Mouse (Mus musculus): ENCODE measurements around the gene Gp9.

Gene Gp9

DNA sequence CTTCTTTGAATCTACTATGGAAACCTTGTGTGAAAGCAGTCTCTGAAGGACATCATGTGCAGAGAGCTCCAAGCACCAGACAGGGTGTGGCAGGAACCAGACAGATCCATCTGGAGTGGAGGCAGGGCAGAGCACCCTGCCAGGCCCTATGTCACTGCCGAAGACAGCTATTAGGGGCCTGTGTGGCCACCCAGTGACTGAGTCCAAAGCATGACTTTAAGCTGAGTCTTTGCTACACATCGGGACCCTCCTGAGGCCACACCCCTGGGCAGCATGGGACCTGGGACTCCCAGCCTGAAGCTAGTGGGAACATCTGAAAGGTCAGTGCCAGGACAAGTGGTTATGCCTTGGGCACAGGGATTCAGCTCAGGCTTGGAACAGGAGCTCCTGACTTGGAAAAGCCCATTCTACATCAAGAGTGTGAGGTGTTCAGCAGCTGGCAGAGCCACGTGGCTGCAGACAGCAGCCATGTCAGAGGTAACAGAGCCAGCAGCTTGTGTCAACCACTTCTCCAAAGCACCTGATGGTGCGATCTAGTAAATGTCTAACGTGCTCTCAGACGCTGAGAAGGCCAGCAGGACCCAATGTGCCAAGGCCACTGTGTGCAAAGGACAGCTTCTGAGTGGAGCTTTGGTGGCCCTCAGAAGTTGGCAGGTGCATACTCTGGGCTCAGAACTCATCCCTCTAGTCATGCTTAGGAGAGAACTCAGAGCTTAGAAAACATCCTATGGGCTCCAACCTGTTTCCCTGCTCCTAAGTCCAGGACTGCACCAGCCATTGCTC lies 9.4 kb downstream of the Gp9 start:
- DNase-seq (ENCODE audit: low spot score in 2 of 2), result no peak

DNA sequence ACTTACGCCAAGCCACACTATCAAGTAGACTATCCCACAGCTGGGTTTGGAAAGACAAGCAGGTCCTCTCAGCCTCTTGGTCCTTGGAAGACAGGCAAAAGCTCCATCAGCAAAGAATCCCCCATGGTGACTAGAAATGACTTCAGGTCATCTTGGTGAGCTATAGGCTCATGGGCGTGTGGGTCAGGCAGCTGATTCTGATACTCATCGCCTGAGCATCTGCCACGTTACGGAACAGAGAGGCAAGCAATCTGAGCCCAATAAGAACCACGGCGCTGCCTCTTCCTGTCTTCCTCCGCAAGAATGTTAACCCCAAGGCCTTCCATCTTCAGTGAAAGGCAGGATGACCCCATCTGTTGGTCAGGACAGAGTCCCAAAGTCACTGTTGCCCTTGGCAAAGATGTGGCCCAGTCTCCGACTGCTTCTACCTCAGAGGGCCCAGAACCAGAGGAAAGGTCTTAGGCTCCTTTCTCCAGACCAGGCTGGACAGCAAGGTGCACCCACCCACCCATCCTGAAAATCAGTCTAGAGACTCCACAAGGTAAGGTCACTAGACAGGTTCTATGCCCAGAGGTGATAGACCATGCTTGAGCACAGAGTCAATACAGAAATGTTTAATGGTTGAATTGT lies 10.5 kb downstream of the Gp9 start:
- DNase-seq (ENCODE audit: low spot score in 2 of 2), result no peak

DNA sequence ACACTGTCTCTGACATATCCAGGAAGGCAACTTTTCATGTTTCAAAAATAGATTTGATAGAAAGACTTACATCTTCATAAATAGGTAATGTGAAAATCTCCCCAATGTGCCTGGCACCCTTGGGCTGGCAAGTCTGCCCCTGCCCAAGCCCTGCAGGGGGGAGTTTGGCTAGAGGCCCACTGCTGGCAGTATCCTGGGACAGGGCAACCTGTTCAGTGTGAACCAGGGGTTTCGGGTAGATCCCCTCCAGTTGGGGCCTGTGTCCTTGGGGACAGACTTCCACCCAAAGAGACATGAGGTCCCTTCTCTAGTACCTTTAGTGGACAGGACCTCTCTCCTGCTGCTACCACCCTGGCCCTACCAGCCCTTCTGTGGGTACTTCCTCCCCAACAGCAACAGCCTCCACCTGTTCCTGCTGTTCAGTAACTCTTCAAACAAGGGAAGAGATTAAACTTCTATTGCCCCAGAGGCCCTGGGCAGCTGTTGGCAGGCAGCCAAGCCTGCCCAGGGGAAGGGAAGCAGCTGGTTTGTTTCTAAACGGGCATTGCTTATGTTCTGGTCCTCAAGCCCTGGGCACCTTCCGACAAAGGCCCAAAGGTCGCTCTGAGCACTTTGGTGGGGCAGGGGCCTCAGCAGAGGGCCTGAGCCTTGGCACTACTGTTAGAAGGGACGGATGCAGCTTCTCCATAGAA lies 11.2 kb downstream of the Gp9 start:
- no peak for DNase-seq (ENCODE audit: low spot score in 2 of 2)

DNA sequence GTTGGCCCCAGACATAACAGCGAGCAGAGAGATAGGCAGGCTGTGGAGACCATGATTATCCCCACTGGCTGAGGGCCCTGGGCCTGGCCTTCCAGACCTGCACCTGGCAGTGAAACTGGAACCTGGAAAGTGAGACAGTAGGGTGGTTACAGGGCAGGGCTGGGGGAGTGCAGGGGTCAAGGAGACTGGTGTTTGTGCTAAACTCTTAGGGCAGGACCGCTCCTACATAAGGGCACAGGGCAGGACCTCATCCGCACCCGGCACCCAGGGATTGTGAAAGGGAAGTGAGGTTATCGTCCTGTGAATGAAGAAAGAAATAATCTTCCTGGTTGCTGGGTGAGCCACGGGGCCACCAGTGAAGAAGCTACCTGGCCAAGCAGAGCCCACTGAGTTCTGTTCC lies 11.9 kb downstream of the Gp9 start:
- DNase-seq (ENCODE audit: low spot score in 2 of 2), result no peak

DNA sequence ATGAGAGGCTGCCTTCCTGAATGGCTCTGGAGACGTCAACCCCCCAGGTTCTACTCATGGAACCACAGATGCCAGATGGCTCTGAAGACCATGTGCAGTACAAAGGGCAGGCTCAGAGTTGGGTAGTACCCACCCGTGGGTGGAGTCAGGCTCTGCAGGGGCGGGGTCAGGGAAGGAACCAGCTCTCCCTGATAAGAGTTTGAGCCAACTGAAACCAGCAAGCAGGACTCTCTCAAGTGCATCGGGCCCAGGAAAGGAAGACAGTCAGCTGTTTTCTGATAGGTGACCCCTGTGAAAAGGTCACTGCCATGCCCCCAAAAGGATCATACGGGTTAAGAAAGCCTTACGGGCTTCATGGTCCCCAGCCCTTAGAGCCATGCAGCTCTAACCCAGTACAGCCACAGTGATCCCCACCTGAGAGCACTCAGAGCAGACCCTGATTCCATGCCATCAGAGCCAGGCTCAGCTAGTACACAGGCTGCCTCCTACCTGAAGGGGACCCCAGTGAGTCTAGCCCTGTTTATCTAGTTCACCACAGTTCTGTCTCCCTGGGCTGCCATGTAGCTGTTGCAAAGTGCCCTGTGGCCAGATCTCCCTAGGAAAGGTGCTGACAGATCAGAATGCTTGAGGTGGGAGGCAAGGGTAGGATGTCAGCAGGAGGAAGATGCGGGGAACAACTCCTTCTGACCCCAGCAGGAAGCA lies 13.1 kb downstream of the Gp9 start:
- no peak for DNase-seq (ENCODE audit: low spot score in 2 of 2)

DNA sequence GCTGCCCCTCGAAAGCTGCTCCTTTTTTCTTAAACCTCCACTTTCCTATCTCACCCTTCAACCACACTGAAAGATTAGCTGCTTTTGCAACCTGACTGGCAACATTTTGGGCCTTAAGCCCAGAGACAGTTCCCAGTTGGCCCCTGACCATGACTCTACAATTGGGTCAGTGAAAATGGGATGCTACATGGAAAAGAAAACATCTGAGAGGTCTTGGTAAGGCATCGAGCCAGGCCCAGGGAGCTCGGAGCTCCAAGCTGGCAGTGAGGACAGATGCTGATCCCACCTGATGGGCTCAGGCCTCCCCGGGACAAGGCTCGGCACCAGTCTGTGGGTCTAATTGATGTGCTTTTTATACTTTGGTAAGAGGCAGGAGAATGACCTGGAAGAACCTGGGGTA lies 14.0 kb downstream of the Gp9 start:
- no peak for DNase-seq (ENCODE audit: low spot score in 2 of 2)

DNA sequence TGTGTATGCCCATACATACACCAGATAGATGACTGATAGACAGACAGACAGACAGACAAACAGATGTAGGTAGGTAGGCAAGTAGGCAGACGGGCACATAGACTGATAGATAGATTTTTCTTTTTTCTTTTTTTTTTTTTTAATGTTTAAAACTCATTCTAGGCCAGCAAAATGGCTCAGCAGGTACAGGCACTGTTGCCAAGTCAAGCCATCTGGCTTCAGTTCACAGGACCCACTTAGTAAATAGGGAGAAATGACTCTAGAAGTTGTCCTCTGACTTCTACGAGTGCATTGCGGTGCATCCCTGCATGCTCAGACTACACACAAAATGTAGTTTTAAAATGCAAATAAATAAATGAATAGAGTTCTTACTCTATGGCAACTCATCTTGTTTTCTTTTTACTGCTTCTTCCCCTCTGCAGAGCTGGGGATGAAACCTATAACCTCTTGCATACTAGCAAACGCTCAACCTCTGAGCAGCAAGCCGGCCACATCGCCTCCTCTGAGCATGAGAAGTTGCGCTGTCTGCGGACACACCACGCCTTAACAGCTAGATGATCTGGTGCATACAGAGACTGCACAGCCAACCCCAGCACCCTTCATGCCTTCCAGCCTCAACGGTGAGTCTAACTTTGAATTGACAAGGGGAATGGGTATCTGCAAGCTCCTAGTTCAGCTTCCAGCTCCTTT lies 16.1 kb downstream of the Gp9 start:
- no peak for DNase-seq (ENCODE audit: low spot score in 2 of 2)

DNA sequence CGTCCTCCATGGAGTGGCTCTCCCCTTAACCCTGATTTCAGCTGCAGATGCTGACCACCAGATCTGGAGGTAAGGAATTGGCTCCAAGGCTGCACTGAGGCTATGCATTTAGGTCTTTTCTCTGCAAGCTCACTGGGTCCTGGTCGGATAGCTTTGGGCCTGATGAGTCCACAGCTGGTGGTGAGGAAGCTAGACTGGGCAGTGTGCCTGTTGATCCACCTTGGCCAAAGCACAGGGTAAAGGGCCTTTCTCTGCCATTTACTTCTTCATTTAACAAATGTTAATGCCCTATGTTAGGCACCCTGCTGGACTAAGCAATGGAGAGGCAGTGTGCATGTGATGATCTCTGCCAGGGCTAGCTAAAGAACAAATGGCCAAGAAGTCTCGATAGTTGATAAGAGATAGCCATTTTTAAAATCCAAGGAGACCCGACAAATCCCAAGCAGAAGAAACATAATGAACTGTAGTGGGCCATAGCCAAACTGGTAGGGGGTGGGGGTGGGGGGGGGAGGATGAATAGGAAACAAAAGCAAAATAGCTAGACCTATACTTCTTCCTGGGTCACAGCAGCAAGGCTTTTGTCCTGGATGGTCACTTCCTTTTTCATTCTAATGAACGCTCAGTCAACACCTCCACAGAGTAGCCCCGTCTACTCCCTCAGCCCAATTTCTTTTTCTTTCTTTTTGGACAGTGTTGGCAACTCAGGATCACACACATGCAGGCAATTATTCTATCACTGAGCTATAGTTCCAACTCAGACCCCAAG lies 17.7 kb downstream of the Gp9 start:
- no peak for DNase-seq (ENCODE audit: low spot score in 2 of 2)

DNA sequence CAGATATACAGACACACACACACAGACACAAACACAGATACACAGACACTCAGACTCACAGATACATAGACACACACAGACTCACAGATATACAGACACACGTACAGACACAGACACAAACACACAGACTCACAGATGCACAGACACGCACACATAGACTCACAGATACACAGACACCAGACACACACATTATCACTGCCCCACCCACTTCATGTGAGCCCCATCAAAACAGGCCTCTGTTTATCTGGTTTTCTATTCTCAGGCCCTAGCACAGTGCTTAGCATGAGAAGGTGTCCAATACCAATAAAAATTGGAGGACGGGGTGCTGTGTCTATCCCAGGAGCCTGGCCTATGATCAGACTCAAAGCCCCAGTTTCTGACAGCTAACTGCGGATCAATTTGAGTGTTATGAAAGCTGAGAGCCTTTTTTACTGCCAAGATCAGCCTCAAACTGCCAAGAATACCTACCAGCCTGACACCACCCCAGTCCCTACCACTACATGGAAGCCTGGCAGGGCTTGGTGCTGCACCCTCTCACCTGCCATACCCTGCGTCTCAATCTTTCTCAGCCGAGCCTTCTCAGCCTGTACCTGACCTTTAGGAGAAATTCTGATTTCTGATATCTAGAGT lies 18.5 kb downstream of the Gp9 start:
- no peak for DNase-seq (ENCODE audit: low spot score in 2 of 2)

DNA sequence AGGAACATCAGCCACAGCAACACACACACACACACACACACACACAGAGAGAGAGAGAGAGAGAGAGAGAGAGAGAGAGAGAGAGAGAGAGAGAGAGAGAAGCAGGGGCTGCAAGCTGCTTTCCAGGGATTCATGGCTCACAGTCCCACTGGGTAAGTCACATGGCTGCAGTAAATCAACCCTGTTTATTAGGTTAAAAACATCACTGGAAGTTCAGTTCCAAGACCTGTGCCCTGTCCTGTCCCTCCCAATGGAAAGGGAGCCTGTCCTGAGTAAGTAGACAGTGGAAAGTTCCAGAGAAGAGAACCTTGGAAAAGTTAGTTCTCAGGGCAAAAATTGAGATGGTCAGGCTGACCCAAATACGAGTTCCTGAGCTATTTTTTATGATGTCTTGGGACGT lies 19.4 kb downstream of the Gp9 start:
- no peak for DNase-seq (ENCODE audit: low spot score in 2 of 2)

DNA sequence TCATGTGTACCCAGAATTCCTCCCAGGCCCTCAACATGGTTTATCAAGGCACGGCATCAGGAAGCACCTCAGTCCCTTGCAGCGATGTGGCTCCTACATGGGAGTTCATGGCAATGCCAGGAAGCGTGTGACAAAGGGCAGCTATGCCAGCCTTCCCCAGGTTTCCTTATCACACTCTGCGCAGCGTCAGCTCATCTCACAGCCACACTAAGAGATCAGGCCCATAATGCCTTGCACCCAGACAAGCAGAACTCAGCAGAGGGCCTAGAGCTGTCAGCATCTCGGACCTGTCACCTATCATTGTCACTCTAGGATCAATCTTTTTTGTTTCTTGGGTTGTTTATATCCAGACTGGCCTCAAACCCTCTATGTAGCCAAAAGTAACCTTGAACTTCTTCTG lies 21.7 kb downstream of the Gp9 start:
- no peak for DNase-seq (ENCODE audit: low spot score in 2 of 2)

DNA sequence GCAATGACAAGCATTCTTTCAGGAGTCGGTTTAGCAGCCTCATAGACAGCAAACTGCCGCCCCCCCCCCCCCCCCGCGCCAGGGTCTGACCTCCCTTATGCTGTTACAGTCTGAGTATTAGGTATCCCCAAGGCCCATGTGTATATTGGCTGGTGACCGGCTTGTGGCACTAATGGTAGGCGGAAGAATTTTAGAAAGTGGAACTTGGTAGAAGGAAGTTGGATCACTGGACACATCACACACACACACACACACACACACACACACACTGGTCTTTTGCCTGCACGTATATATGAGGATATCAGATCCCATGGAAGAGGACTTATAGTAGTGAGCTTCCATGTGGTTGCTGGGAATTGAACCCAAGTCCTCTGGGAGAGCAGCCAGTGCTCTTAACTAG lies 24.6 kb downstream of the Gp9 start:
- DNase-seq (ENCODE audit: low spot score in 2 of 2), result no peak

DNA sequence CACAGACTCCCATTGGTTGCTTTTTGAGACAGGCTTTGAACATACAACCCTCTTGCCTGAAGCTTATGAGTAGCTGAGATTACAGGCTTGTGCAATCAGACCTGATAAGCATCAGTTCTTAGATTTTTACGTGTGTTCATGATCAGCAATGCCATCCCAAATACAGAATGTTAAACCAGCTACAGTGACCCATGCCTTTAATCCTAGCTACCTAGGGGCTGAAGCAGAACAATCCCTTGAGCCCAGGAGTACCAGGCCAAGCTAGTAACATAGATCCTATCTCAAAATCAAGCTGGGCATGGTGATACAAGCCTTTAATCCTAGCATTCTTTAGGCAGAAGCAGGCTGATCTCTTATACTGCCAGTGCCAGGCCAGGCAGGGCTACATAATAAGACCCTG lies 26.2 kb downstream of the Gp9 start:
- DNase-seq (ENCODE audit: low spot score in 2 of 2), result no peak

DNA sequence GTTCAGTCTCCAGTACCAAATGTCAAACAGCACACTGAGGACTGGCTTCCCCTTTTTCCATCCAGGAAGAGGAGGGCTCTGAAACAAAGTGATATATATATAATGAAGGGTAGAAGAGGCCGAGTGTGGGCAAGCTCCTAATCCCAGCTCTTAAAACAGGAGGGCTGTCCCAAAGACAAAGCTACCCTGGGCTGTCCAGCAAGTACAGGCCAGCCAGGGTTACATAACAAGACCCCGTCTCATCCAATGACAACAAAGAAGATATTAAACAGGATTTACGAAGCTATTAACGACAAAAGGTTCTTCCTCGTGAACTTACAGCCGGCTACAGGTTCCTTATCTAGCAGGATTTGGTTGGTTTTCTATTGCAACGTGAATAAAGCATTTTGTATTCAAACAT lies 27.0 kb downstream of the Gp9 start:
- DNase-seq (ENCODE audit: low spot score in 2 of 2), result no peak

DNA sequence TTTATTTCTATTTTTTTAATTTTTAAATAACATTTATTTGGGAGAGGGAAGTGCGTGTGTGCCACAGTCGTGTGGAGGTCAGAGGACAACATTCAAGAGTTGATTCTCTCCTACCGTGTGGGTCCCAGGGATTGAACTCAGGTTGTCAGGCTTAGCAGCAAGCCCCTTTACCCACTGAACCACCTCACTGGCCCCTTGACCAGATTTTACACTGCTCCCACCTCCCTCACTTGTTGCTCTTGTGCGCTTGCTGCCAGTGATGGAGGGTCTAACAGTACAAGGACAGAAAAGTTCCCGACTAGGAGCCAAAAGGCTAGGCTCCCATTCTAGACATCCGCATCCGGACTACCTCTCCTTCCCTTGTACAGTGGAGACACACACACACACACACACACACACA lies 27.6 kb downstream of the Gp9 start:
- no peak for DNase-seq (ENCODE audit: low spot score in 2 of 2)

DNA sequence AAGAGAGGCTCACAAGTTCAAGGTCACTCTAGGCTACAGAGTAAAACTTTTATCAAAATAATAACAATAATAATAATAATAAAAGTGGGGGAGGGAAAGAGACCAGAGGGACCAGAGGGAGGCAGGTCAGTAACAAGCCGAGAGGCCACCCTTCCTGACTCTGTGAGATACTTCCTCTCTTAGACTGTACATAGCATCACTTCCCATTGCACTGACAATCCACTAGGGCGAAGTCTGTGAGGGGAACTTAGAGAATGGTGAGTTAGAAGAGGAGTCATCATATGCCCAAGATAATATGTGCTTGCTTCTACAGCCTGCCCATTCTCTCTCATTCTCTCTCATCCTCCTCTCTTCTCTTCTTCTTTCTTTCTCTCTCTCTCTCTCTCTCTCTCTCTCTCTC lies 28.2 kb downstream of the Gp9 start:
- DNase-seq (ENCODE audit: low spot score in 2 of 2), result no peak

DNA sequence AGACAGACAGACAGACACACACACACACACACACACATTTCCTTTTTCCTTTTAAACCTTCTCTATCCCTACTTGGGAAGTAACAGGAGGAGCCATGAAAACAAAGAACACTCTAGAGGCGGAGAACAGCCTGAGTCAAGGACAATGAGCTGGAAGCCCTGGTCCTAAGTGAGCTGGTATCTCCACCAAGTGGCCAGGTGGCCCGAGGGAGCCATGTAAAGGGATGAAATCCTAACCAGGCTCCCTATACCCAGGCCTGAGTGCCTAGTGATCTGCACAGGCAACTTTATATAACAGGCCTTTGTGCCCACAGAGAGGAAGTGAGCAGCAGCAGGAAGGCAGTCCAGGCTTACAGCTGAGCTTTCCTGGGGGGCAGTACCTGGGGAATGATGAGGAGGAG lies 29.0 kb downstream of the Gp9 start:
- DNase-seq (ENCODE audit: low spot score in 2 of 2), result no peak

DNA sequence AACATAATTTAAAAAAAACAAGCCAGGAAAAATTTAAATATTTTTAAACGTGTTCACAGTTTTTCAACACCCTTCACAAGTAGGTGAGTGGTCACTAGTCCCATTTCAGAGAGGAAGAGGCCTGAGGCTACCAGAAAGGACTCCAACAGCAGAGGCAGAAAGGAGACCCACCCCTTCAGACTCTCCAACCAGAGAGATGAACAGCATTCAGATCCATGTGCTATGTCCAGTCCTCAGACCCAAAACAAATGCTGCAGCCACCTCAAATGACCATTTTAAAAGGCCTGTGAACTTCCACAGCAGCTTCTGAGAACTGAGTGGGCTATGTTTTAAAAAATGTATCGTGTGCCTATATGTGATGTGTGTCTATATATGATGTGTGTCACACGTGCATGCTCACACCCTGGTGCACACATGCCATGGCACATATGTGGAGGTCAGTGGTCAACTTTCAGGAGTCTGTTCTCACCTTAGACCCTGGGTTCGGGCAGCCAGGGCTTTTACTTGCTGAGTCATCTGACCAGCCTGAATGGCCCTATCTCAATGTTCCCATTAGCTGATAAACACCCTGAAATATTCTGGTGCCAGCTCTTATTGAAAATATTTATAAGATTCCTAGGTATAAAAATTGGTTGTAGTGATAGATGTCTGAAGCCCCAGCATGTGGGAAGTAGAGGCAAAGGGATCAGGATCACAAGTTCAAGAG lies 30.0 kb downstream of the Gp9 start:
- DNase-seq (ENCODE audit: low spot score in 2 of 2), result no peak

DNA sequence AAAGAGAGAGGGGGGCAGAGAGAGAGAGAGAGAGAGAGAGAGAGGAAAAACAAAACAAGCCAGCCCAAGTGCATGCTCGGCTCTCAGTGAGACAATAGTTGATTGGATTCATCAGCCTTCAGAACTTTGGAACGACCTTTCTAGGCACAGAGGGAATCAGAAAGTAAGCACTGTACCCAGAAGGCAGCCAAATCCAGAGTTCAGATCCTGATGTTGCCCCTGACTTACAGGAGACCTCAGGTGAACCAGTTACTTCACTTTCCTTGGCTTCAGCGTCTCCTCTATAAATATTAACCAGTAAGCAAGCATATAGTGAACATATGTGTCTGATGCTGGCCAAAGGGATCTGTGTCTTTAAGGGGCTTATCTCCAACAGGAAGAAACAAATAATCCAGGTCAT lies 30.6 kb downstream of the Gp9 start:
- DNase-seq (ENCODE audit: low spot score in 2 of 2), result no peak

DNA sequence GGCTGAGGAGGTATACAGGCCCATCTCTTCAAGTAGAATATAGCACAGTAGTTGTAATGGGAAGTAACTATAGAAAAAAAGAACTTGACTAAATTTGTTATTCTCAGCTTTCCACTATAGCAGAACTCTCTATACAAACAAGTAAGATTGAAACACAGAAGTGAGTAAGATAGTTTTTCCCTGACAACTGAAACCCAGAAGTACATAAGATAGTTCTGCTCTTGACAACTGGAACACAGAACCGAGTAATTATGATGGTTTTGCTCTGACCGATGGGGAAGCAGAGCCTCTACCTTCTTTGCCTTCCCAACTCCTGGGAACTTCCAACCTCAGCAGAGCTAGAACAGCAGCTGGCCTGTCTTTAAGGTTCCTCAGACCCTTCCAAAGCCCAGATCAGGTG lies 31.3 kb downstream of the Gp9 start:
- DNase-seq (ENCODE audit: low spot score in 2 of 2), result no peak
